Mouse (Mus musculus) olfactory bulb, adult 2 months (tissue): ENCODE results near the gene Daam1.

Experiments used
- CTCF ChIP-seq: fragments of 200-500 bp; IDR thresholded peaks from 2 replicates; pipeline ENCODE4 v1.5.1; 2012; ENCODE audit warnings: low read depth, mild to moderate bottlenecking, low read length, moderate library complexity; ENCODE audit not compliant: insufficient read depth
- POLR2A ChIP-seq: fragments of 200-500 bp; IDR thresholded peaks from 2 replicates; pipeline ENCODE4 v1.6.1; 2012; ENCODE audit warnings: mild to moderate bottlenecking, low read depth, low read length, moderate library complexity; ENCODE audit not compliant: insufficient read depth

- TF ChIP-seq CTCF (no peak), POLR2A (no peak)
Measured at GRCm38 (mm10) chr12:72031794-72032193, 200.9 kb downstream of the Daam1 start.
